10 mouse cellular contexts compared by ENCODE assay signal in genomic region chrX:152834940-152835339, GRCm38 (mm10). TPM values are rescaled to one million over a fixed set of nuclear protein-coding genes. Genes with fewer than 3 reads are reported as not detected.
DNase-seq lines count a peak whose midpoint lies in the region; ATAC-seq and TF ChIP-seq lines count a peak whose summit lies in the region.
"Not testable (repeated sequence)": the region's sequence is repeated elsewhere in the genome, so short reads cannot be mapped to it uniquely, and the experiment has no call there.
"Had no signal": no experiment of that assay in that cellular context is flagged by ENCODE, and none has a peak within 500 bp of the region (broad histone marks: within the 10 kb centered on the region; RNA-seq: fewer than 3 reads in every experiment).

No protein-coding gene starts in this region.

- TF ChIP-seq CTCF in layer of hippocampus, adult 2 months (conservative IDR thresholded peaks at IDR 0.05) = peak; percentile 77
- TF ChIP-seq CTCF in lung, embryonic 14.5 days (IDR thresholded peaks at IDR 0.05; ENCODE audit: low read depth) = peak; percentile 72

- H3K4me2 ChIP-seq in forebrain, embryonic 16.5 days (ENCODE audit: low read length); hindbrain, embryonic 16.5 days (ENCODE audit: low read length); lung, embryonic 14.5 days: not testable (repeated sequence)

- not testable (repeated sequence) for H3K4me1 ChIP-seq in forebrain, embryonic 16.5 days (replicated peaks; ENCODE audit: control insufficient read depth, insufficient read depth, low read length); hindbrain, embryonic 16.5 days (ENCODE audit: control insufficient read depth, insufficient read depth, low read depth, low read length); lung, embryonic 14.5 days (ENCODE audit: insufficient read depth)

- H3K36me3 ChIP-seq in forebrain, embryonic 16.5 days (ENCODE audit: control insufficient read depth, insufficient read depth); hindbrain, embryonic 16.5 days (ENCODE audit: control insufficient read depth, insufficient read depth, low read length); lung, embryonic 14.5 days (ENCODE audit: insufficient read depth): not testable (repeated sequence)

- peak; percentile 36; the same call in 1 of the 2 replicates for ATAC-seq in forebrain, embryonic 16.5 days
- ATAC-seq in hindbrain, embryonic 16.5 days = peak; percentile 42; the same call in 1 of the 2 replicates
- not testable (repeated sequence) for ATAC-seq in lung, embryonic 14.5 days (ENCODE audit: insufficient read depth)

- H3K27me3 ChIP-seq in forebrain, embryonic 16.5 days (replicated peaks; ENCODE audit: control insufficient read depth, insufficient read depth, low read length); hindbrain, embryonic 16.5 days (replicated peaks; ENCODE audit: control insufficient read depth, insufficient read depth, low read length); lung, embryonic 14.5 days (ENCODE audit: insufficient read depth, low read length): not testable (repeated sequence)

- not testable (repeated sequence) for H3K27ac ChIP-seq in forebrain, embryonic 16.5 days (ENCODE audit: low read length); hindbrain, embryonic 16.5 days (ENCODE audit: low read depth, low read length); layer of hippocampus, adult 2 months; lung, embryonic 14.5 days (ENCODE audit: low read depth)

- H3K9ac ChIP-seq in forebrain, embryonic 16.5 days (replicated peaks; ENCODE audit: low read depth, low read length); hindbrain, embryonic 16.5 days (ENCODE audit: low read depth, low read length); lung, embryonic 14.5 days: not testable (repeated sequence)

- DNase-seq in R1 (ENCODE audit: low read depth, low spot score) = peak; percentile 39
- DNase-seq in cerebellum, postnatal 10 days = peak; percentile 37 to 42
- peak; percentile 18 to 30 for DNase-seq in layer of hippocampus, adult 2 months (ENCODE audit: low spot score in 2 of 2)
- DNase-seq in lung, embryonic 14.5 days = peak; percentile 80
- DNase-seq in ovary, postnatal 14 days (ENCODE audit: low spot score) = peak; percentile 13

- not testable (repeated sequence) for H3K4me3 ChIP-seq in forebrain, embryonic 16.5 days (replicated peaks; ENCODE audit: low read length); hindbrain, embryonic 16.5 days (ENCODE audit: low read length); layer of hippocampus, adult 2 months; lung, embryonic 14.5 days (ENCODE audit: low read depth, low read length)

- H3K9me3 ChIP-seq in forebrain, embryonic 16.5 days (ENCODE audit: control insufficient read depth, low read length); hindbrain, embryonic 16.5 days (ENCODE audit: control insufficient read depth, low read length); lung, embryonic 14.5 days (ENCODE audit: low read depth, low read length): not testable (repeated sequence)

- WGBS in forebrain, embryonic 16.5 days = 27% methylated on average over 5 of the region's 5 CpGs
- 26% methylated on average over 5 of the region's 5 CpGs for WGBS in hindbrain, embryonic 16.5 days
- 30% methylated on average over 5 of the region's 5 CpGs for WGBS in lung, embryonic 14.5 days

RNA-seq across cellular contexts. Expression of gene Gpr143, which starts 53.2 kb away (rescaled TPM):
- not detected in 2 replicates for polyA plus RNA-seq in forebrain, embryonic 16.5 days (2015; fragmentation: Nextera tagmentation; extraction: Ambion mirVana)
- 0.26 and 0.34 TPM in 2 replicates for polyA plus RNA-seq in hindbrain, embryonic 16.5 days (2015; fragmentation: Nextera tagmentation; extraction: Ambion mirVana)
- total RNA-seq in layer of hippocampus, adult 2 months (2021) = under 1 TPM in 1 of 2 experiments, not detected in 1; 0.54 TPM
- polyA plus RNA-seq in lung, embryonic 14.5 days (2014; fragmentation: Nextera tagmentation; extraction: Ambion mirVana) = 0.24 and 0.47 TPM in 2 replicates
- polyA plus RNA-seq: activated CD4-positive, CD25-positive, alpha-beta regulatory T cell, adult 4 months; gonadal fat pad, adult 2 months; hindbrain, embryonic 13.5 days had no signal

Comparison
In these comparisons a context has a peak if more than half of its experiments do, and no peak if none do; other contexts are left out.
1. DNase-seq: peak in every context shown above with its lines; median percentile 80 in lung, embryonic 14.5 days; 40 in cerebellum, postnatal 10 days; 39 in R1; 24 in layer of hippocampus, adult 2 months; 13 in ovary, postnatal 14 days.